Mouse (Mus musculus): ENCODE data around the gene Lifr. TPM values are rescaled to one million over a fixed set of nuclear protein-coding genes. Genes with fewer than 3 reads are reported as not detected.

Lifr gene
- polyA plus RNA-seq, 1 experiment from 2014 or later: 8.0 TPM

- H3K36me3 ChIP-seq (replicated peaks): no peaks in the 10 kb centered on the region
- H3K27ac ChIP-seq: no peak overlapping the region
- H3K4me3 ChIP-seq (replicated peaks): no peak overlapping the region
- ATAC-seq (ENCODE audit: low FRiP score): no peak
- WGBS: 59% methylated on average over 11 of the region's 11 CpGs
- H3K4me2 ChIP-seq: no peak overlapping the region
- no peaks in the 10 kb centered on the region for H3K9me3 ChIP-seq
- H3K4me1 ChIP-seq: peaks cover 14% of the 10 kb centered on the region; the same call in 1 of the 2 replicates
- peaks cover 18% of the 10 kb centered on the region for H3K27me3 ChIP-seq
- no peak overlapping the region for H3K9ac ChIP-seq
Measured at GRCm38 (mm10) chr15:7134454-7135052, 44.1 kb downstream of the Lifr start.

- Histone ChIP-seq H3K9me3 (no peaks in the 10 kb centered on the region), H3K9ac (no peak overlapping the region), H3K36me3 (replicated peaks) (no peaks in the 10 kb centered on the region), H3K27me3 (peaks cover 7% of the 10 kb centered on the region), H3K27ac (no peak overlapping the region), H3K4me3 (replicated peaks) (no peak overlapping the region), H3K4me1 (no peaks in the 10 kb centered on the region), H3K4me2 (no peak overlapping the region)
- no peak for ATAC-seq (ENCODE audit: low FRiP score)
- 86% methylated on average over 6 of the region's 6 CpGs for WGBS
Measured at GRCm38 (mm10) chr15:7135982-7136562, 45.7 kb downstream of the Lifr start.

GRCm38 (mm10) chr15:7136912-7137311 is 46.5 kb downstream of the Lifr start:
- Histone ChIP-seq H3K27me3 (no peaks in the 10 kb centered on the region), H3K4me1 (no peaks in the 10 kb centered on the region), H3K9ac (no peak overlapping the region), H3K4me2 (no peak overlapping the region), H3K9me3 (no peaks in the 10 kb centered on the region), H3K27ac (no peak overlapping the region), H3K4me3 (replicated peaks) (no peak overlapping the region), H3K36me3 (replicated peaks) (no peaks in the 10 kb centered on the region)
- ATAC-seq (ENCODE audit: low FRiP score): no peak
- 91% methylated on average over 10 of the region's 10 CpGs for WGBS

- no peaks in the 10 kb centered on the region for H3K36me3 ChIP-seq (replicated peaks)
- no peak overlapping the region for H3K4me2 ChIP-seq
- no peak overlapping the region for H3K4me3 ChIP-seq (replicated peaks)
- no peaks in the 10 kb centered on the region for H3K4me1 ChIP-seq
- WGBS: 91% methylated on average over 12 of the region's 12 CpGs
- no peaks in the 10 kb centered on the region for H3K27me3 ChIP-seq
- H3K9me3 ChIP-seq: no peaks in the 10 kb centered on the region
- no peak for ATAC-seq (ENCODE audit: low FRiP score)
- H3K9ac ChIP-seq: no peak overlapping the region
- H3K27ac ChIP-seq: no peak overlapping the region
Measured at GRCm38 (mm10) chr15:7137607-7138006, 47.2 kb downstream of the Lifr start.

GRCm38 (mm10) chr15:7138471-7138870 is 48.1 kb downstream of the Lifr start:
- Histone ChIP-seq H3K27me3 (no peaks in the 10 kb centered on the region), H3K4me1 (no peaks in the 10 kb centered on the region), H3K36me3 (replicated peaks) (no peaks in the 10 kb centered on the region), H3K27ac (no peak overlapping the region), H3K4me2 (no peak overlapping the region), H3K9me3 (no peaks in the 10 kb centered on the region), H3K4me3 (replicated peaks) (no peak overlapping the region), H3K9ac (no peak overlapping the region)
- WGBS: 94% methylated on average over 14 of the region's 14 CpGs
- ATAC-seq (ENCODE audit: low FRiP score): no peak

- Histone ChIP-seq H3K9me3 (no peaks in the 10 kb centered on the region), H3K4me1 (no peaks in the 10 kb centered on the region), H3K4me3 (replicated peaks) (no peak overlapping the region), H3K4me2 (no peak overlapping the region), H3K9ac (no peak overlapping the region), H3K36me3 (replicated peaks) (no peaks in the 10 kb centered on the region), H3K27ac (no peak overlapping the region), H3K27me3 (no peaks in the 10 kb centered on the region)
- no peak for ATAC-seq (ENCODE audit: low FRiP score)
- 82% methylated on average over 7 of the region's 7 CpGs for WGBS
Measured at GRCm38 (mm10) chr15:7140322-7140721, 49.9 kb downstream of the Lifr start.

- Histone ChIP-seq H3K27ac (no peak overlapping the region), H3K36me3 (replicated peaks) (no peaks in the 10 kb centered on the region), H3K4me1 (no peaks in the 10 kb centered on the region), H3K4me3 (replicated peaks) (no peak overlapping the region), H3K9me3 (no peaks in the 10 kb centered on the region), H3K9ac (no peak overlapping the region), H3K4me2 (no peak overlapping the region), H3K27me3 (no peaks in the 10 kb centered on the region)
- no peak for ATAC-seq (ENCODE audit: low FRiP score)
- 90% methylated on average over 13 of the region's 13 CpGs for WGBS
Measured at GRCm38 (mm10) chr15:7141246-7141645, 50.8 kb downstream of the Lifr start.

- Histone ChIP-seq H3K4me2 (no peak overlapping the region), H3K9me3 (no peaks in the 10 kb centered on the region), H3K4me1 (no peaks in the 10 kb centered on the region), H3K27me3 (no peaks in the 10 kb centered on the region), H3K27ac (no peak overlapping the region), H3K36me3 (replicated peaks) (no peaks in the 10 kb centered on the region), H3K4me3 (replicated peaks) (no peak overlapping the region), H3K9ac (no peak overlapping the region)
- ATAC-seq (ENCODE audit: low FRiP score): no peak
- WGBS: 80% methylated on average over 15 of the region's 15 CpGs
Measured at GRCm38 (mm10) chr15:7143689-7144170, 53.3 kb downstream of the Lifr start.

- no peaks in the 10 kb centered on the region for H3K4me1 ChIP-seq
- no peak overlapping the region for H3K9ac ChIP-seq
- H3K27ac ChIP-seq: no peak overlapping the region
- no peaks in the 10 kb centered on the region for H3K9me3 ChIP-seq
- no peaks in the 10 kb centered on the region for H3K36me3 ChIP-seq (replicated peaks)
- no peak for ATAC-seq (ENCODE audit: low FRiP score)
- no peak overlapping the region for H3K4me3 ChIP-seq (replicated peaks)
- no peak overlapping the region for H3K4me2 ChIP-seq
- no peaks in the 10 kb centered on the region for H3K27me3 ChIP-seq
- 78% methylated on average over 3 of the region's 3 CpGs for WGBS
Measured at GRCm38 (mm10) chr15:7144542-7144941, 54.1 kb downstream of the Lifr start.

- no peaks in the 10 kb centered on the region for H3K27me3 ChIP-seq
- no peak overlapping the region for H3K4me3 ChIP-seq (replicated peaks)
- no peak overlapping the region for H3K9ac ChIP-seq
- WGBS: 86% methylated on average over 9 of the region's 9 CpGs
- H3K4me2 ChIP-seq: no peak overlapping the region
- H3K9me3 ChIP-seq: no peaks in the 10 kb centered on the region
- H3K27ac ChIP-seq: no peak overlapping the region
- ATAC-seq (ENCODE audit: low FRiP score): no peak
- no peaks in the 10 kb centered on the region for H3K36me3 ChIP-seq (replicated peaks)
- no peaks in the 10 kb centered on the region for H3K4me1 ChIP-seq
Measured at GRCm38 (mm10) chr15:7144942-7145341, 54.5 kb downstream of the Lifr start.

GRCm38 (mm10) chr15:7145555-7145954 is 55.1 kb downstream of the Lifr start:
- no peak for ATAC-seq (ENCODE audit: low FRiP score)
- H3K9ac ChIP-seq: no peak overlapping the region
- no peak overlapping the region for H3K4me2 ChIP-seq
- no peaks in the 10 kb centered on the region for H3K36me3 ChIP-seq (replicated peaks)
- no peak overlapping the region for H3K27ac ChIP-seq
- H3K9me3 ChIP-seq: no peaks in the 10 kb centered on the region
- no peaks in the 10 kb centered on the region for H3K4me1 ChIP-seq
- WGBS: 81% methylated on average over 5 of the region's 5 CpGs
- H3K27me3 ChIP-seq: no peaks in the 10 kb centered on the region
- no peak overlapping the region for H3K4me3 ChIP-seq (replicated peaks)

GRCm38 (mm10) chr15:7146529-7146928 is 56.1 kb downstream of the Lifr start:
- 89% methylated on average over 8 of the region's 8 CpGs for WGBS
- Histone ChIP-seq H3K4me3 (replicated peaks) (no peak overlapping the region), H3K27ac (no peak overlapping the region), H3K27me3 (no peaks in the 10 kb centered on the region), H3K9me3 (no peaks in the 10 kb centered on the region), H3K4me1 (no peaks in the 10 kb centered on the region), H3K4me2 (no peak overlapping the region), H3K9ac (no peak overlapping the region), H3K36me3 (replicated peaks) (no peaks in the 10 kb centered on the region)
- no peak for ATAC-seq (ENCODE audit: low FRiP score)

GRCm38 (mm10) chr15:7149796-7150195 is 59.4 kb downstream of the Lifr start:
- WGBS: 94% methylated on average over 18 of the region's 18 CpGs
- no peaks in the 10 kb centered on the region for H3K36me3 ChIP-seq (replicated peaks)
- ATAC-seq (ENCODE audit: low FRiP score): no peak
- H3K4me1 ChIP-seq: peaks cover 6% of the 10 kb centered on the region; the same call in 1 of the 2 replicates
- H3K27ac ChIP-seq: no peak overlapping the region
- no peaks in the 10 kb centered on the region for H3K9me3 ChIP-seq
- H3K27me3 ChIP-seq: no peaks in the 10 kb centered on the region
- no peak overlapping the region for H3K4me2 ChIP-seq
- H3K9ac ChIP-seq: no peak overlapping the region
- H3K4me3 ChIP-seq (replicated peaks): no peak overlapping the region
